Mouse (Mus musculus): ENCODE data around the gene Rspry1. TPM values are rescaled to one million over a fixed set of nuclear protein-coding genes. Genes with fewer than 3 reads are reported as not detected.
A peak's percentile ranks its signal among the peaks of the same experiment; 100 is the strongest.

Gene Rspry1
- polyA plus RNA-seq, 1 experiment from 2014 or later: 11.1 TPM

DNA sequence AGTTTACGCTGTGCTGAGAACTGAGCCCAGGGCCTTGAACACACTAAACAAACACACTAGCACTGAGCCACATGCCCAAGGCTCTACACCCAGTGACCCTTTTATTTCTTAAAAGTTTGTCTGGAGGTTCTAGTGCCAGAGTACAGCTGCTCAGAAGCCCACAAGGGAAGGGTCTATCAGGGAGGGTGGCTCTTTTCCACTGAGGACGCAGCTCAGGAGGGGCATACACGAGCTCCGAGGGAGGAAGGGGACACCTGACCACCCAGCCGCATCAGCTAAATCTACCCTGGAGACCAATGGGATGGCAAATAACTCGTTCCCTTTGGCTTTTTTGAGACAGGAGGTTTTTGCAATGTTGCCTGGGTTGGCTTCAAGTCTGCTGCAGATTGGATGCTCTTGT lies 96.2 kb downstream of the Rspry1 start:
- no peaks in the 10 kb centered on the region for H3K9me3 ChIP-seq (ENCODE audit: low read length)
- 73% methylated on average over 6 of the region's 6 CpGs for WGBS (ENCODE audit: insufficient replicate concordance)
- H3K36me3 ChIP-seq (replicated peaks; ENCODE audit: insufficient read depth, low read length): no peaks in the 10 kb centered on the region
- no peak for TF ChIP-seq EP300 (IDR thresholded peaks at IDR 0.05; ENCODE audit: low read depth)
- TF ChIP-seq CTCF (IDR thresholded peaks at IDR 0.05; ENCODE audit: low read depth): no peak
- ATAC-seq (no peak), DNase-seq (no peak)
- H3K9ac ChIP-seq (replicated peaks): no peak overlapping the region
- peaks cover 16% of the 10 kb centered on the region for H3K4me1 ChIP-seq (ENCODE audit: insufficient read depth)
- no peak overlapping the region for H3K4me3 ChIP-seq (ENCODE audit: low read depth, low read length)
- peaks cover 48% of the 10 kb centered on the region for H3K27me3 ChIP-seq (ENCODE audit: insufficient read depth, low read length)
- no peak overlapping the region for H3K27ac ChIP-seq (ENCODE audit: low read depth)
- no peak overlapping the region for H3K4me2 ChIP-seq (ENCODE audit: low read depth, low read length)

DNA sequence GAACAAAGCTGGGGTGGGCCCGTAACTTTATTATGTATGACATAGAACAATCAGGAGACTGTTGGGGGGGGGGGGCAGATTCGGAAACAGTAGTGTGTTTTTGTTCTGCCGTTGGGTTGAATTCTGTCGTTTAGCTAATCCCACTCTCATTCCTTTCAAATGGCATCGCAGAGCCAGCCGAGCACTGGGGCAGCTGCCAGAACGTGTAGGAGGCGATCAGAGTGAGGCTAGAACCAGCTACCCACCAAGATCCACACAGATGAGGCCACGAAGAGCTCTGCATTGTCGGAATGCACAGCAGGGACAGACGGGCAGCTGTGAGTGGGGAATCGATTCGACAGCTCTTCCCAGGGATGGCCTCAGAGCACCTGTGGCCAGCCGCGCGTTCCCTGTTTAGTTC lies 97.6 kb downstream of the Rspry1 start:
- WGBS (ENCODE audit: insufficient replicate concordance): 75% methylated on average over 16 of the region's 16 CpGs
- ATAC-seq: no peak
- Histone ChIP-seq H3K27me3 (ENCODE audit: insufficient read depth, low read length) (peaks cover 34% of the 10 kb centered on the region), H3K9me3 (ENCODE audit: low read length) (no peaks in the 10 kb centered on the region), H3K27ac (ENCODE audit: low read depth) (no peak overlapping the region), H3K9ac (replicated peaks) (no peak overlapping the region), H3K4me2 (ENCODE audit: low read depth, low read length) (no peak overlapping the region), H3K36me3 (replicated peaks; ENCODE audit: insufficient read depth, low read length) (no peaks in the 10 kb centered on the region), H3K4me3 (ENCODE audit: low read depth, low read length) (no peak overlapping the region), H3K4me1 (ENCODE audit: insufficient read depth) (peaks cover 17% of the 10 kb centered on the region)
- TF ChIP-seq CTCF (IDR thresholded peaks at IDR 0.05; ENCODE audit: low read depth) (no peak), EP300 (IDR thresholded peaks at IDR 0.05; ENCODE audit: low read depth) (no peak)
- no peak for DNase-seq

DNA sequence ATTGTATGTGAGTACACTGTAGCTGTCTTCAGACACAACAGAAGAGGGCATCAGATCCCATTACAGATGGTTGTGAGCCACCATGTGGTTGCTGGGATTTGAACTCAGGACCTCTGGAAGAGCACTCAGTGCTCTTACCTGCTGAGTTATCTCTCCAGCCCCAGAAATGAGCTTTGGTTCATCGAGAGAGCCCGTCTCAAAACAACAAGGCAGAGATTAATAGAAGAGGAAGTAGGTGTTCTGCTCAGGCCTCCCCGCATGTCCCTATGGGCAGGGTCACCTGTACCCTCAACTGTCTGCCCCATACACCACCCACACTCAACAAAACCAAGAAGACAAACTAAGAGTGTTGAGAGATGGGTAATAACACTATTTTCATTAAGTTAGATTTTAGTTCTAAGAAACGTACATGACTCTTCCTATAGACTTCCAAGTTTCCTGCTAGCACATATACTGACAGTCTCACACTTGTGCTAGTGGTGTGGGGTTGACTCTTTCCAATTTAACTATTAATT lies 98.7 kb downstream of the Rspry1 start:
- no peak for ATAC-seq
- WGBS (ENCODE audit: insufficient replicate concordance): 55% methylated on average over 4 of the region's 4 CpGs

DNA sequence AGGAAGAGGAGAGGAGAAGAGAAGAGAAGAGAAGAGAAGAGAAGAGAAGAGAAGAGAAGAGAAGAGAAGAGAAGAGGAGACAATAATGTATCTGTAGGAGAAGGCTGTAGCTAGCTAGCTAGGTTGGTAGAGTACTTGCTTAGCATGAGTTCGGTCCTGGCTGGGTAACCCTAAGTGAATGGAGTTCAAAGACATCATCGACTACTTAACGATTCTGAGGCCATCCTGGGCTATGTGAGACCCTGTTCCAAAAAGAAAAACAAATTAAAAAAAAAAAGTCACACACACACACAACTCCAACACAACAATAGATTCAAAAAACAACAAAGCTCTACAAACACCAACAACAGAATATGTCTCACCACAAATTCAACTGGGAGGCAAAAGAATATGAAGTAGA lies 100.4 kb downstream of the Rspry1 start:
- Histone ChIP-seq H3K4me3 (ENCODE audit: low read depth, low read length) (no peak overlapping the region), H3K27me3 (ENCODE audit: insufficient read depth, low read length) (peaks cover 7% of the 10 kb centered on the region), H3K4me1 (ENCODE audit: insufficient read depth) (0 out of 2 replicates have a peak, but pooled peaks cover 9% of the 10 kb centered on the region), H3K27ac (ENCODE audit: low read depth) (no peak overlapping the region), H3K9me3 (ENCODE audit: low read length) (no peaks in the 10 kb centered on the region), H3K9ac (replicated peaks) (no peak overlapping the region), H3K36me3 (replicated peaks; ENCODE audit: insufficient read depth, low read length) (no peaks in the 10 kb centered on the region), H3K4me2 (ENCODE audit: low read depth, low read length) (peak overlapping the region; percentile 76; the same call in 1 of the 2 replicates)
- no peak for TF ChIP-seq EP300 (IDR thresholded peaks at IDR 0.05; ENCODE audit: low read depth)
- no peak for TF ChIP-seq CTCF (IDR thresholded peaks at IDR 0.05; ENCODE audit: low read depth)
- WGBS (ENCODE audit: insufficient replicate concordance): 70% methylated on average over 3 of the region's 3 CpGs
- peak; percentile 6 for DNase-seq
- no peak for ATAC-seq

More for the DNA sequence above, 98.7 kb downstream of the Rspry1 start:
- no peak overlapping the region for H3K9ac ChIP-seq (replicated peaks)
- H3K36me3 ChIP-seq (replicated peaks; ENCODE audit: insufficient read depth, low read length): no peaks in the 10 kb centered on the region
- TF ChIP-seq EP300 (IDR thresholded peaks at IDR 0.05; ENCODE audit: low read depth) (no peak), CTCF (IDR thresholded peaks at IDR 0.05; ENCODE audit: low read depth) (no peak)
- H3K4me3 ChIP-seq (ENCODE audit: low read depth, low read length): no peak overlapping the region
- DNase-seq: peak; percentile 10
- no peak overlapping the region for H3K27ac ChIP-seq (ENCODE audit: low read depth)
- peaks cover 23% of the 10 kb centered on the region for H3K27me3 ChIP-seq (ENCODE audit: insufficient read depth, low read length)
- peaks cover 14% of the 10 kb centered on the region for H3K4me1 ChIP-seq (ENCODE audit: insufficient read depth)
- no peaks in the 10 kb centered on the region for H3K9me3 ChIP-seq (ENCODE audit: low read length)
- no peak overlapping the region for H3K4me2 ChIP-seq (ENCODE audit: low read depth, low read length)

DNA sequence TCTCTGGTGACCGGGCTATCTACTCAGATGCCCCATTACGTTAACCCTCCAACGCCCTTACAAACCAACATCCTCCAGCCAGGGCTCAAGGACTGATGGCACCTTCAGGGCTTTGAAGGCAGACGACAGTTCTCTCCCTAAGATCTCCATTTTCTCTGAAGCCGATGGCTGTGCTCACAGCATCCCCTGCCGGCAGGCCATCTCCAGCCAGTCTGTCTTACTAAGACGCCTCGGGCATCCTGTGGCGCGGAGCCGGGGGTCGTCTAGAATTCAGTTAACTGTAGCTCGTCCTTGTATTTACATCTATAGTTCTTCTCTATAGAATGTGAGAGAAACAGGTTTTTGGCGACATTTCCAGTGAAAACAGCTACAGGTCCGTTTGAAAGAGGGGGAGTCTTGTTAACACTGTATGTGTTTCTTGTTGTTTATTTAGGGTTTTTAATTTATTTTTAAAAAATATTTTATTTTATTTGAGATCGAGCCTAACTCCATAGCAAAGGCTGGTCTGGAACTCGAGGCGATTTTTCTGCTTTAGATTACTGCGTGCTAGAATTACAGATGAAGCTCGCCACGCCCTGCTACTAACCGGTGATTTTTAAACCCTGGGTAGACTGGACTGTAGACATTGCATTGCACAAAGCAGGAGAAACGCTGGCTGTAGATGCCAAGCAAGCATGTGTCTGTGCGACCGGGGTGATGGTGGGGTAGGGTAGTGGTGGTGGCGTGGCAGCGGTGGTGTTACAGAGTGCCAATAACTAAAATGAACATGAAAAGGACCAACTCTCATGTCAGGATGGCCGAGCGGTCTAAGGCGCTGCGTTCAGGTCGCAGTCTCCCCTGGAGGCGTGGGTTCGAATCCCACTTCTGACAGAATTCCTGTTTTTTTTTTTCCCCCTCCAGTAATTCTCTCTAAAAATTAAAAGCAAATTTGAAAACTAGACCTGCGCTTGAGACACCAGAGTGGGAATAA lies 101.4 kb downstream of the Rspry1 start:
- no peaks in the 10 kb centered on the region for H3K9me3 ChIP-seq (ENCODE audit: low read length)
- DNase-seq (peak; percentile 81), ATAC-seq (peak; percentile 80)
- no peaks in the 10 kb centered on the region for H3K36me3 ChIP-seq (replicated peaks; ENCODE audit: insufficient read depth, low read length)
- peaks cover under 1% of the 10 kb centered on the region for H3K27me3 ChIP-seq (ENCODE audit: insufficient read depth, low read length)
- 0 out of 2 replicates have a peak, but pooled peaks cover 9% of the 10 kb centered on the region for H3K4me1 ChIP-seq (ENCODE audit: insufficient read depth)
- peak overlapping the region; percentile 45 for H3K27ac ChIP-seq (ENCODE audit: low read depth)
- H3K4me3 ChIP-seq (ENCODE audit: low read depth, low read length): peak overlapping the region; percentile 53
- under 1% methylated on average over 35 of the region's 35 CpGs for WGBS (ENCODE audit: insufficient replicate concordance)
- H3K4me2 ChIP-seq (ENCODE audit: low read depth, low read length): peak overlapping the region; percentile 76
- TF ChIP-seq EP300 (IDR thresholded peaks at IDR 0.05; ENCODE audit: low read depth) (no peak), CTCF (IDR thresholded peaks at IDR 0.05; ENCODE audit: low read depth) (peak; percentile 97)
- peak overlapping the region; percentile 27; the same call in 1 of the 2 replicates for H3K9ac ChIP-seq (replicated peaks)

DNA sequence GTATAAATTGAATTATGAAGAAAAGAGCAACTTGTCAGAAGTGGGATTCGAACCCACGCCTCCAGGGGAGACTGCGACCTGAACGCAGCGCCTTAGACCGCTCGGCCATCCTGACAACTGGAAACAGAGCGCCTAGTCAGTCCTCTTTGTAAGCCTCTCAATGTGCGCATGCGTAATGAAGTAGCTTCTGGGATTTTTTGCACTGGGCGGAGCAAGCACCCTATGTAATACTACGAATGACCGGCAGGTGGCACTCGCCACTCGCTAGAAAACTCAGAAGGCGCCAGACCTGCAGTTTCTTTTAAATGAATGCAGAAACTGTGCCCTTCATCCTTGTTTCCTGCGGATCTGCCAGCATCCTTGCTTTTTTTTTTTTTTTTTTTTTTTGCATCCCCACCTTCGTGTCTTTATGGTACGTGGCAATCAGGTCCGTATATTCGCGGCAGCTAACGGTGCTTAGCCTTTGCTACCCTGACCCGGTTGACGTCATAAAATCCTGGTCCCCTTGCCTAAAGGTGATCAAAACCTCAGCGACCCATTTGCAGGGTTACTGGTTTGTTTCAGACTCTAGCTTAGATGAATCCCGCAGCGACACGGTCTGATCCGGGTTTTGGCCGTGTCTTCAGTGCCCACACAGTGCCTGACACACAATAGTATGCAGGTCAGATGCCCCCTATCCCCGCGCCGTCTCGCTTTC lies 102.4 kb downstream of the Rspry1 start:
- H3K27me3 ChIP-seq (ENCODE audit: insufficient read depth, low read length): no peaks in the 10 kb centered on the region
- H3K9me3 ChIP-seq (ENCODE audit: low read length): no peaks in the 10 kb centered on the region
- no peak overlapping the region for H3K27ac ChIP-seq (ENCODE audit: low read depth)
- WGBS (ENCODE audit: insufficient replicate concordance): under 1% methylated on average over 35 of the region's 35 CpGs
- H3K4me1 ChIP-seq (ENCODE audit: insufficient read depth): 0 out of 2 replicates have a peak, but pooled peaks cover 9% of the 10 kb centered on the region
- peak; percentile 98 for DNase-seq
- no peaks in the 10 kb centered on the region for H3K36me3 ChIP-seq (replicated peaks; ENCODE audit: insufficient read depth, low read length)
- TF ChIP-seq EP300 (IDR thresholded peaks at IDR 0.05; ENCODE audit: low read depth) (0 out of 2 replicates have a peak, but pooled peaks have one; percentile 50), CTCF (IDR thresholded peaks at IDR 0.05; ENCODE audit: low read depth) (peak; percentile 94)
- H3K9ac ChIP-seq (replicated peaks): peak overlapping the region; percentile 59
- peak overlapping the region; percentile 53 for H3K4me3 ChIP-seq (ENCODE audit: low read depth, low read length)
- peak overlapping the region; percentile 80 for H3K4me2 ChIP-seq (ENCODE audit: low read depth, low read length)
- peak; percentile 89 for ATAC-seq

All from liver, postnatal 0 days (tissue).